Mouse (Mus musculus): ENCODE data around the gene Gria4. TPM values are rescaled to one million over a fixed set of nuclear protein-coding genes. Genes with fewer than 3 reads are reported as not detected.
"Not testable (repeated sequence)": the region's sequence is repeated elsewhere in the genome, so short reads cannot be mapped to it uniquely, and the experiment has no call there.

Gria4 gene
- total RNA-seq (2014; fragmentation: Nextera tagmentation) (not detected in 2 replicates), total RNA-seq (2017) (under 0.01 and 0.06 TPM in 2 replicates), polyA plus RNA-seq (2012) (not detected in 2 replicates)

GRCm38 (mm10) chr9:4795544-4796288, at the start of gene Gria4:
Gene Gria4 (minus strand): TSS chr9:4796234.
- Histone ChIP-seq H3K4me3 (ENCODE audit: low read depth, low read length) (no peak within 1 kb of the TSS), H3K27me3 (ENCODE audit: insufficient read depth, low read length) (no peaks in the 10 kb centered on the region), H3K36me3 (replicated peaks) (no peaks in the 10 kb centered on the region), H3K9me3 (replicated peaks) (no peaks in the 10 kb centered on the region), H3K4me1 (ENCODE audit: insufficient read depth, low read depth, low read length) (no peaks in the 10 kb centered on the region)
- DNase-seq (ENCODE audit: low spot score), result no peak
- no peak for ATAC-seq (ENCODE audit: extremely low read depth, insufficient number of reproducible peaks, low FRiP score, poor library complexity, severe bottlenecking)
- TF ChIP-seq GATA2 (IDR thresholded peaks at IDR 0.05; ENCODE audit: borderline replicate concordance, low read depth, low read length) (no peak), POLR2AphosphoS5 (IDR thresholded peaks at IDR 0.05; ENCODE audit: insufficient replicate concordance, low read depth, low read length) (no peak), CTCF (IDR thresholded peaks at IDR 0.05; ENCODE audit: low read depth, low read length) (no peak), GATA1 (IDR thresholded peaks at IDR 0.05; ENCODE audit: borderline replicate concordance, low read length) (no peak), TAL1 (conservative IDR thresholded peaks at IDR 0.05; ENCODE audit: low read depth, low read length) (no peak)

DNA sequence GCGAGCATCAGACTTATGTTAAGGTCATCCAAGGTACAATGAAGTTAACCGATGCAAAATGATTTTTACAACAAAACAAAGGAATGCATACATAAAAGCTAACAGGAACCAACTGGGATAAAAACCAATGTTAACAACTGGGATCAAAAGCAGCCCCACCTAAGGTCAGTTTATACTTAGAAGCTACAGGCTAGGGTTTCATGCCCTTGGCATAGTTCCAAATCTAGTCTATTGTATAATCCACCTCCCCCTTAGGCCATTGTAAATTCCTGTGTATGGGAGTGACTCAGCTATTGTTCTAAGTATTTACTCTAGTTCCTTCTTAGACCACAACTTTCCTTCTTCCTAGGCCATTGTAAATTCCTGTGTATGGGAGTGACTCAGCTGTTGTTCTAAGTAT, 14.9 kb upstream of the Gria4 start:
- H3K27me3 ChIP-seq (ENCODE audit: insufficient read depth, low read length); H3K9me3 ChIP-seq (replicated peaks); H3K4me1 ChIP-seq (ENCODE audit: insufficient read depth, low read depth, low read length); DNase-seq (ENCODE audit: low spot score); H3K4me3 ChIP-seq (ENCODE audit: low read depth, low read length); ATAC-seq (ENCODE audit: extremely low read depth, insufficient number of reproducible peaks, low FRiP score, poor library complexity, severe bottlenecking); H3K36me3 ChIP-seq (replicated peaks): not testable (repeated sequence)

DNA sequence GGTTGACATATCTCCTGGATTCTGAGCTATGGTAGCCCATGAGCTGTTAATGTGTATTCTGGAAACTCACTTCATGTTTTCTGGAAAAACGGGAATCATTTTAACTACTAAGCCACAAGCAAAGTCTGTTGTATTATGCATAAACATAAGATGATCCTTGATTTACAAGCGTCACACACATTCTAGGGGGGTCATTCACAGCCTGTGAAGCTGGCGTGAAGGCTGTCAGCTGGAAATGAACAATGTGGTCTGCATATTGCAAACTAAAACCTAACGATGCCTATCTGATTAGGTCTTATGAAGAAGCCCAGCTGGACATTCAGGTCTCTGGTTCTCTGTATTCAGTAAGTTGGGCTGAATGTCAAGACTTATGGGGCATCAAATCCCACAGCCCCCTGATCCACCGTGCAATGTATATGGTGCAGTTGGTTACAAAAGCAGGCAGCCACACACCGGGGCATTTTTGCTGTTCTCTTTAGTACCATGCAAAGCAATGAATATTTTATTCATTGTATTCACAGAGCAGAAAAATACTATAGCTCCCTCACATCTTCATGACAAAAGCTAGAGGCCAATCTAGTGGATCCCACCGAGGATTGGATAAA, 7.2 kb upstream of the Gria4 start:
- Histone ChIP-seq H3K27me3 (ENCODE audit: insufficient read depth, low read length) (no peaks in the 10 kb centered on the region), H3K9me3 (replicated peaks) (no peaks in the 10 kb centered on the region), H3K4me1 (ENCODE audit: insufficient read depth, low read depth, low read length) (no peaks in the 10 kb centered on the region), H3K4me3 (ENCODE audit: low read depth, low read length) (no peak overlapping the region), H3K36me3 (replicated peaks) (no peaks in the 10 kb centered on the region)
- TF ChIP-seq CTCF (IDR thresholded peaks at IDR 0.05; ENCODE audit: low read depth, low read length) (no peak), GATA1 (IDR thresholded peaks at IDR 0.05; ENCODE audit: borderline replicate concordance, low read length) (no peak), GATA2 (IDR thresholded peaks at IDR 0.05; ENCODE audit: borderline replicate concordance, low read depth, low read length) (no peak), TAL1 (conservative IDR thresholded peaks at IDR 0.05; ENCODE audit: low read depth, low read length) (no peak), POLR2AphosphoS5 (IDR thresholded peaks at IDR 0.05; ENCODE audit: insufficient replicate concordance, low read depth, low read length) (no peak)
- no peak for ATAC-seq (ENCODE audit: extremely low read depth, insufficient number of reproducible peaks, low FRiP score, poor library complexity, severe bottlenecking)
- no peak for DNase-seq (ENCODE audit: low spot score)

DNA sequence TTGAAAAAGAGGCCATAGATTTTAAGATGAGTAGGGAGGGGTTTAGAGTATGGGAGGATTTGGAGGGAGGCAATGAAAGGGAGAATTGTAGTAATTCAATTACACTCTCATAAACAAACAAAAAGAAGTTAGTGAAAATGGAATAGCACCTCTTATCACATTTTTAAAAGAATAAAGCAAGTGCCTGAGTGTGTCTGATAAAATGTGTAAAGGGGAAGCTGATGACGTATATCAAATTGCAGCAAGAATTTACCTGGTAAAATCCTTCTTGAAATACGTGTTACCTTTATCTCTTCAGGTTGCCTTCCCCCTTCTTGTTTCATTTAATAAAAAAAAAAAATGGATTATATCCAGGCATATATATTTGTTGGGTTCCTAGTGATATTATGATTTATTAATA, 1.4 kb upstream of the Gria4 start:
- Histone ChIP-seq H3K4me1 (ENCODE audit: insufficient read depth, low read depth, low read length) (no peaks in the 10 kb centered on the region), H3K36me3 (replicated peaks) (no peaks in the 10 kb centered on the region), H3K27me3 (ENCODE audit: insufficient read depth, low read length) (no peaks in the 10 kb centered on the region), H3K4me3 (ENCODE audit: low read depth, low read length) (no peak overlapping the region), H3K9me3 (replicated peaks) (no peaks in the 10 kb centered on the region)
- TF ChIP-seq CTCF (IDR thresholded peaks at IDR 0.05; ENCODE audit: low read depth, low read length) (no peak), GATA2 (IDR thresholded peaks at IDR 0.05; ENCODE audit: borderline replicate concordance, low read depth, low read length) (no peak), POLR2AphosphoS5 (IDR thresholded peaks at IDR 0.05; ENCODE audit: insufficient replicate concordance, low read depth, low read length) (no peak), TAL1 (conservative IDR thresholded peaks at IDR 0.05; ENCODE audit: low read depth, low read length) (no peak)
- DNase-seq (ENCODE audit: low spot score), result no peak
- no peak for ATAC-seq (ENCODE audit: extremely low read depth, insufficient number of reproducible peaks, low FRiP score, poor library complexity, severe bottlenecking)

- ATAC-seq (ENCODE audit: extremely low read depth, insufficient number of reproducible peaks, low FRiP score, poor library complexity, severe bottlenecking), result no peak
- Histone ChIP-seq H3K36me3 (replicated peaks) (no peaks in the 10 kb centered on the region), H3K4me3 (ENCODE audit: low read depth, low read length) (no peak overlapping the region)
Measured at GRCm38 (mm10) chr9:4796289-4796645, 233 bp upstream of the Gria4 start.

DNA sequence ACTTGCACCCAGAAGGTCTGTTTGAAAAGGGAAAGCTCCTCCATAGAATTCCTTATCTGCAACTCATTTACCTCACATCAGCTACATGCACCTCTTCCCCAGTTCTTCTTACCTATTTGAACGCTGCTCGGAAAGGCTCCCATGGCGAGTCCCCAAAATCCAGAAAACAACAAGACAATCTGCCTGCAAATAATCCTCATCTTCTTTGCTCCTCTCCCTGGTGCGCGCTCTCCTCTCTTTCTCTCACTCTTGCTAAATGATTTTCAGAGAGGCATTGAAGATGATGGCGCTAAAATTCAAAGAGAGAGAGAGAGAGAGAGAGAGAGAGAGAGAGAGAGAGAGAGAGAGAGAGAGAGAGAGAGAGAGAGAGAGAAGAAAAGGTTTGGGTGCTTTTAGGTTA, 959 bp downstream of the Gria4 start:
- no peaks in the 10 kb centered on the region for H3K36me3 ChIP-seq (replicated peaks)
- no peak overlapping the region for H3K4me3 ChIP-seq (ENCODE audit: low read depth, low read length)
- H3K4me1 ChIP-seq (ENCODE audit: insufficient read depth, low read depth, low read length), result no peaks in the 10 kb centered on the region
- DNase-seq (ENCODE audit: low spot score) (no peak), ATAC-seq (ENCODE audit: extremely low read depth, insufficient number of reproducible peaks, low FRiP score, poor library complexity, severe bottlenecking) (no peak)
- TF ChIP-seq POLR2AphosphoS5 (IDR thresholded peaks at IDR 0.05; ENCODE audit: insufficient replicate concordance, low read depth, low read length) (no peak), GATA2 (IDR thresholded peaks at IDR 0.05; ENCODE audit: borderline replicate concordance, low read depth, low read length) (no peak), CTCF (IDR thresholded peaks at IDR 0.05; ENCODE audit: low read depth, low read length) (no peak), GATA1 (IDR thresholded peaks at IDR 0.05; ENCODE audit: borderline replicate concordance, low read length) (no peak), TAL1 (conservative IDR thresholded peaks at IDR 0.05; ENCODE audit: low read depth, low read length) (no peak)
- H3K9me3 ChIP-seq (replicated peaks), result no peaks in the 10 kb centered on the region
- H3K27me3 ChIP-seq (ENCODE audit: insufficient read depth, low read length), result no peaks in the 10 kb centered on the region

More at GRCm38 (mm10) chr9:4796289-4796645, 233 bp upstream of the Gria4 start:
- Histone ChIP-seq H3K4me1 (ENCODE audit: insufficient read depth, low read depth, low read length) (no peaks in the 10 kb centered on the region), H3K9me3 (replicated peaks) (no peaks in the 10 kb centered on the region), H3K27me3 (ENCODE audit: insufficient read depth, low read length) (no peaks in the 10 kb centered on the region)
- no peak for DNase-seq (ENCODE audit: low spot score)
- TF ChIP-seq GATA2 (IDR thresholded peaks at IDR 0.05; ENCODE audit: borderline replicate concordance, low read depth, low read length), result no peak
- no peak for TF ChIP-seq CTCF (IDR thresholded peaks at IDR 0.05; ENCODE audit: low read depth, low read length)
- no peak for TF ChIP-seq TAL1 (conservative IDR thresholded peaks at IDR 0.05; ENCODE audit: low read depth, low read length)
- no peak for TF ChIP-seq GATA1 (IDR thresholded peaks at IDR 0.05; ENCODE audit: borderline replicate concordance, low read length)
- no peak for TF ChIP-seq POLR2AphosphoS5 (IDR thresholded peaks at IDR 0.05; ENCODE audit: insufficient replicate concordance, low read depth, low read length)

Measured in G1E (cell line).